Mouse (Mus musculus): ENCODE results near the gene Oscar.

The Oscar gene

DNA sequence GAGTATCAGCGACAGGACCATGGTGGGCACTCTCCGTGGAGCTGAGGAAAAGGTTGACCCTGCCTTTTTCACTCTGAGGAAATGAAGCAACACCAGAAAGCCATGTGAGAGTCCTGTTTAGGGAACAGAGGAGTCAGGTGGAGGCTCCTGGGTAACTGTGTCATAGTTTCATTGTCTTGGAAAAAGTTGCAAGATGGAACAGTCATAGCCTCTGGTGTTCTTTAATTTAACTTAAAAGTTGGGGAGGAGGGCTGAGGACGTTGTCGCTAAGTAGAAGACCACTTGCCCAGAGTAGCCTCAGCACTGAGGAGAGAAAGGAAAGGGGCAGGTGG is at the start of gene Oscar:
TSS of gene Oscar (minus strand) at position 101 of the 332 bp plus-strand sequence.
- no peak for DNase-seq (ENCODE audit: low read depth)

DNA sequence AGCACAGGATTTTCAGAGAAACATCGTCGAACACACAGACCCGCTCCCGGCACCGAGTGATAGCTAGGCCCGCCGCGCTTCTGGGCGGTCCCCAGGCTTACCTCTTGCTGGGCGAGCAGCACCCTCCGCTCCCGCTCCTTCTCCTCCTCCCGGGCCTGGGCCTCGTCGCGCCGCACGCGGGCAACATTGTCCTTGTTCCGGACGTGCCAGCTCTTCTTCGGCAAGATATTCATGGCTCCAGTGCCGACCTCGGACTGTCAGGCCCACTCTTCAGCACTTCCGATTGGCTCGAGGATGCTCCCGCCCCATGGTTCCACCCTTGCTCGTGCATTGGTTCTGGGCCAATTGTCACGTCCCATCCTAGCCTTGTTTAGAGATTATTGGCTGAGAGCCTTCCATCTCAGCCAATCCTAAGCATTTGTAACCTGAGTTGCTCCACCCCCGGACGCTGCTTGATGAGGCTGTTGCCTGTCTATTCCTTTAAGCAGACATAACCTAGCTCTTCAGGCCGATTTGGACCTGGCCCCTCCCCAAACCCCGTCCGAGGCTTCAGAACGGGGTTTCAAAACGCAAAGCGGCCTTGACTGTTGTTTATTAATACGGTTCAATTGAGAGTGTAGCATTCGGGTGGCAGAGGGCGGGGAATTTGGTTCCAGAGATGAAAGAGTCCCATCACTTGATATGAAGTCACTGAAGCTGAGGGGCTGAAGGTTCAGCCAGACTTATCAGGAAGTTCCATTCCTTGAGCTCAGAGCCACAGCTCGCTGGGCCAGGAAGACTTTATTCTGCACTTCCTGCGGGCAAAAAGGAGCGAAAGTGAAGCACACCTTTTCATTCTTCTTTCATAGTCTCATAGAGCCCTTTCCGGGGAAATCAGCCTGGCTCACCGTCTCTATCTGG is 49.5 kb upstream of the Oscar start, which contains the start of gene Leng1:
TSS of gene Leng1 (minus strand) at position 626 of the 900 bp plus-strand sequence.
- DNase-seq (ENCODE audit: low read depth) = peak; percentile 99

GRCm38 (mm10) chr7:3664524-3665214 is 48.7 kb upstream of the Oscar start:
- peak; percentile 55 for DNase-seq (ENCODE audit: low read depth)

DNA sequence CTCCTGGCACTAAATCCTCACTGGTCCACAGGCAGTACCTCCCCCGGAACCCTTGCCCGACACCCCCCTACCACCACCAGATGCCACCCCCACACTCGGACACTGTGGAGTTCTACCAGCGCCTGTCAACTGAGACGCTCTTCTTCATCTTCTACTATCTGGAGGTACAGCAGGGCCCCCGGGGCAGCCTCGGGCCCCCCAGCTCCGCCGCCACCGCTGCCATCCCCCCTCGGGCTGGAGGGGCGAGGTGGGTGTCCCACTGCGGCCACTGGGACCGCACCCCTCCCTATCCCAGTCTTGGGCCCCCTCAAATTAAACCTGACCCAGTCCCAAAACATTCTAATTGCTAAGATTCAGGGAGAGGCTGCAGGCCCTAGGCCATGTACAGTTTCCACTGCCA is 42.6 kb upstream of the Oscar start:
- no peak for DNase-seq (ENCODE audit: low read depth)

- DNase-seq (ENCODE audit: low read depth) = no peak
These were observed 41.0 kb upstream of the Oscar start for GRCm38 (mm10) chr7:3656966-3657365.

- no peak for DNase-seq (ENCODE audit: low read depth)
These were observed 30.7 kb upstream of the Oscar start for GRCm38 (mm10) chr7:3646641-3647040.

- DNase-seq (ENCODE audit: low read depth) = peak; percentile 49
These were observed 30.2 kb upstream of the Oscar start for GRCm38 (mm10) chr7:3646188-3646587.

- DNase-seq (ENCODE audit: low read depth) = no peak
These were observed 29.6 kb upstream of the Oscar start for GRCm38 (mm10) chr7:3645488-3646025.

GRCm38 (mm10) chr7:3644672-3645487 is 28.9 kb upstream of the Oscar start, which contains the start of gene Cnot3:
Gene Cnot3, plus strand, starts transcription at chr7:3645268.
- peak; percentile 100 for DNase-seq (ENCODE audit: low read depth)

DNA sequence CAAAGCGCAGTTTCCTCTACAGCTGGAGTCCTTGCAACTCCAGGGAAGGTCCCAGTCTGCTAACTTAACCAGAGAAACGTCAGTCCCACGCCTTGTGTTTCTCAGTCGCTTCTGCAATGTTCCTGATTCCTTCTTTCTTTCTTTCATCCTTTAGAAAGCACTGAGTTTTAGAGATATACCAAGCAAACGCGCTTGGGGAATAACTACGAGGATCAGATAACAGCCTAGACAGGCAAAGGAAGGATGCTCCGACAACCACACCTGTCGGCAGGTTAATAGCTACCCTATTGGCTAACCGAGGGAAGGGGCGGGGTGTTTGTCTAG is 28.4 kb upstream of the Oscar start:
- no peak for DNase-seq (ENCODE audit: low read depth)

GRCm38 (mm10) chr7:3643843-3644242 is 27.9 kb upstream of the Oscar start:
- no peak for DNase-seq (ENCODE audit: low read depth)

DNA sequence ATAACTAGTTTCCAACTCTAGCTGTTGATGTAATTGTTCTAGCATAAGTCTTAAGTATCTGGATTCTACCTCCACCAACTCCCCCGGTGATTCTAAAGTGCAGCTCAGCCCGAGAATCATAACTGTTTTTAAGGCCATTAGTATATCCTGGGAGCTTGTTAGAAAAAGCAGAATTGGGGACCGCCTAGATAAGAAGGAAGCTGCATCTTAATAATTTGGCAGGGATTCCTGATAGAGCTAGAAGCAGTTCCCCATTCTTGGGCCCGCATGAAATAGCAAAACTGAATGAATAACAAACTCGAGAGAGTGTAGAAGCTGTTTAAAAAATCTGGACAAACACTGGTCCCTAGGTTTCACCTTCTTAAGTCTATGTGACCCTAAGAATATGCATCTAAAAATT is 27.5 kb upstream of the Oscar start:
- DNase-seq (ENCODE audit: low read depth) = no peak

GRCm38 (mm10) chr7:3630478-3630815 is 14.5 kb upstream of the Oscar start:
- no peak for DNase-seq (ENCODE audit: low read depth)

- peak; percentile 98 for DNase-seq (ENCODE audit: low read depth)
These were observed 13.9 kb upstream of the Oscar start, which contains the start of the genes Tfpt and Prpf31 for GRCm38 (mm10) chr7:3629543-3630477. Gene Tfpt, minus strand, starts transcription at chr7:3629929. Gene Prpf31, plus strand, starts transcription at chr7:3629985.

DNA sequence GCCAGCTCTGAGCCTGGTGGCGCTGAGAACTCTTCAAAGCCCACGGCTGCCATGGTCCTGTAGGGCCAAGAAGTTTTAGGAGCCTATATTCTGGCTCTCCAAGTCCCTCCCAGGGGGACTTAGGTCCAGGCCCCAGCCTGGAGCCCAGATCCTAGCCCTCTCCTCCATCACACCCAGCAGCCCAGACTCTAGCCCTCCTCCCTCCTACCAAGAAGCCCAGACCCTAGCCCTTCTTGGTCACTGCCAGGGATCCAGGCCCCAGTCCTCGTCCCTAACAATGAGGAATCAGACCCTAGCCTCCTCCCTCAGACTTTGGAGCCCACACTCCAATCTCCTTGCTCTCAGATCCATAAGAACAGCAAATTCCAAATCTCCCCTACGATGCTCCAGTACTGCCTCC is 13.1 kb upstream of the Oscar start:
- DNase-seq (ENCODE audit: low read depth) = no peak

GRCm38 (mm10) chr7:3617242-3617995 is 1.5 kb upstream of the Oscar start, which contains the start of gene Ndufa3:
Gene Ndufa3, plus strand, starts transcription at chr7:3617373.
- peak; percentile 95 for DNase-seq (ENCODE audit: low read depth)

DNA sequence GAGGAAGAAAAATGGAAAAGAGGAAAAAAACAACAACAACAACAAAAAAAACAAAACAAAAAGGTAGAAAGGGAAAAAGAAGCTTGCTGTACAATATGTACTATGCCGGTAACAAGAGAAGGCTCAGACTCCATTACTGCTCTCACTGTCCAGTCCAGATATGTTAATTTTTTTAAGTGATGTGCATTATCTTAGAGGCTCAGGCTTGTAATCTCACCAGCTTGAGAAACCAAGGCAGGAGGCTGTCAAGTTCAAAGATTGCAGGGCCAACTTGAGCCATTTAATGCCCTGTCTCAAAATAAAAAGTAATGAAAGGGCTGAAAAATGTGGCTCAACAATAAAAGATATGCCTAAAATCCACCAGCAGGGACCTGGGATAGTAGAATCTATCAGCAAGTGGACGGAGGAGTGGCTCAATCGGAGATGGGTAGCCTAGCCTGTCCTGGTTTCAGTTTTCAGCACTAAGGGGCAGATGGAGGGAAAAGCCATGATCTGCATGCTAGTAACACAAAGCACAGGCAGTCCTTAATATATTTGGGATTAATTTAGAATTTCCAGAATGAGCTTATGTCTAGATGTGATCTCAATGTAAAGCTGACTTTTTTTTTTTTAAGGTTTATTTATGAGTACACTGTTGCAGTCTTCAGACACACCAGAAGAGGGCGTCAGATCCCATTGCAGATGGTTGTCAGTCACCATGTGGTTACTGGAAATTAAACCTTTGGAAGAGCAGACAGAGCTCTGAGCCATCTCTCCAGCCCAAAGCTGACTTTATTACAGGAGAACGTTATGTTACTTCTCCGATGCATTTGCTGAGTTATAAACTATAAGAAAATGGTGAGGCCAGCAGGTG is 658 bp upstream of the Oscar start:
- DNase-seq (ENCODE audit: low read depth) = no peak

GRCm38 (mm10) chr7:3614021-3614420 is 1.9 kb downstream of the Oscar start:
- no peak for DNase-seq (ENCODE audit: low read depth)

DNA sequence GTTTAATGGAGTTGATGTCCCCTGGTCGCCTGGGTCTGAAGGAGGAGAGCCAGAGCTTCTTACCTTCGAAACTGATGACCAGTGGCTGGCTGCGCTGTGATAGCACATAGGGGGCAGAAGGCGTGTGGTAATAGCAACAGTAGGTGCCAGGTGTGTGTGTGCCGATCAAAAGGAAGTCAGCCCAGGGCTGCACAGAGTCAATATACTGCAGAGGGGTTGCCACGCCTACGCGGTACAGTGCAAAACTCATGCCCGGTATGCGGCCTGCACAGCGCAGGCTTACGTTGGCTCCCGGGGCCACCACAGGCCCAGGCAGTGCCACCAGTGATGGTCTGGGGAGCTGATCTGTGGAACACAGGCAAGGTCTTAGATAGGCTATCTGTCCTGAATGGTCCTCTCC is 5.0 kb downstream of the Oscar start:
- DNase-seq (ENCODE audit: low read depth) = no peak
